Mouse (Mus musculus) embryo, embryonic 11.5 days (tissue): ENCODE measurements around the gene Gm49450.
"Not testable (repeated sequence)": the region's sequence is repeated elsewhere in the genome, so short reads cannot be mapped to it uniquely, and the experiment has no call there.

ENCODE experiments used
- DNase-seq: peaks from one replicate; pipeline ENCODE4 v3.0.0-alpha.2; 2012; ENCODE audit warnings: low read depth, low spot score

Gm49450 gene

GRCm38 (mm10) chr15:98928598-98929240 lies 24.6 kb downstream of the Gm49450 start:
- peak; percentile 64 for DNase-seq

- no peak for DNase-seq
Observed at GRCm38 (mm10) chr15:98927566-98927965, 25.8 kb downstream of the Gm49450 start.

- DNase-seq = no peak
Observed at GRCm38 (mm10) chr15:98924682-98925081, 28.7 kb downstream of the Gm49450 start.

GRCm38 (mm10) chr15:98923031-98923537 lies 30.3 kb downstream of the Gm49450 start:
- DNase-seq = no peak

- no peak for DNase-seq
Observed at GRCm38 (mm10) chr15:98922581-98922980, 30.8 kb downstream of the Gm49450 start.

GRCm38 (mm10) chr15:98921510-98921909 lies 31.8 kb downstream of the Gm49450 start:
- DNase-seq = no peak

- not testable (repeated sequence) for DNase-seq
Observed at GRCm38 (mm10) chr15:98918499-98918895, 34.9 kb downstream of the Gm49450 start.

GRCm38 (mm10) chr15:98917538-98918498 lies 35.5 kb downstream of the Gm49450 start, which contains the start of gene Lmbr1l:
Gene Lmbr1l, minus strand, starts transcription at chr15:98918231.
- peak; percentile 98 for DNase-seq

GRCm38 (mm10) chr15:98917091-98917490 lies 36.3 kb downstream of the Gm49450 start:
- no peak for DNase-seq

GRCm38 (mm10) chr15:98916016-98916415 lies 37.3 kb downstream of the Gm49450 start:
- DNase-seq = no peak

- DNase-seq = no peak
Observed at GRCm38 (mm10) chr15:98914903-98915302, 38.4 kb downstream of the Gm49450 start.

- DNase-seq = no peak
Observed at GRCm38 (mm10) chr15:98904692-98905091, 48.7 kb downstream of the Gm49450 start.

- no peak for DNase-seq
Observed at GRCm38 (mm10) chr15:98902600-98902999, 50.8 kb downstream of the Gm49450 start.

- DNase-seq = no peak
Observed at GRCm38 (mm10) chr15:98901530-98901929, 51.8 kb downstream of the Gm49450 start.

- no peak for DNase-seq
Observed at GRCm38 (mm10) chr15:98897928-98898800, 55.2 kb downstream of the Gm49450 start, which contains the start of gene Dhh. Gene Dhh, minus strand, starts transcription at chr15:98898540.

GRCm38 (mm10) chr15:98897495-98897894 lies 55.9 kb downstream of the Gm49450 start:
- DNase-seq = no peak

GRCm38 (mm10) chr15:98895635-98896589 lies 57.4 kb downstream of the Gm49450 start:
- DNase-seq = no peak

GRCm38 (mm10) chr15:98894746-98895634 lies 58.4 kb downstream of the Gm49450 start:
- DNase-seq = no peak
